Mouse (Mus musculus) CD4-positive, CD25-positive, alpha-beta regulatory T cell, adult 4 months (primary cell): ENCODE results near the gene Pip5k1c. TPM values are rescaled to one million over a fixed set of nuclear protein-coding genes. Genes with fewer than 3 reads are reported as not detected.

Experiments used
- ATAC-seq: one replicate; pipeline ENCODE4 v1.8.0; 2017
- polyA plus RNA-seq, 2 experiments: library from polyadenylated mRNA; unstranded; fragments of 100-300 nt; shearing (Covaris generic); gene quantifications; one replicate each; pipeline ENCODE4 v1.2.1; 2017

The Pip5k1c gene
- polyA plus RNA-seq, 2 experiments from 2014 or later: 14.6 to 15.1 TPM

GRCm38 (mm10) chr10:81323791-81324530, 31.2 kb downstream of the Pip5k1c start:
- ATAC-seq: no peak

GRCm38 (mm10) chr10:81325176-81325575, 32.4 kb downstream of the Pip5k1c start:
- ATAC-seq: no peak

DNA sequence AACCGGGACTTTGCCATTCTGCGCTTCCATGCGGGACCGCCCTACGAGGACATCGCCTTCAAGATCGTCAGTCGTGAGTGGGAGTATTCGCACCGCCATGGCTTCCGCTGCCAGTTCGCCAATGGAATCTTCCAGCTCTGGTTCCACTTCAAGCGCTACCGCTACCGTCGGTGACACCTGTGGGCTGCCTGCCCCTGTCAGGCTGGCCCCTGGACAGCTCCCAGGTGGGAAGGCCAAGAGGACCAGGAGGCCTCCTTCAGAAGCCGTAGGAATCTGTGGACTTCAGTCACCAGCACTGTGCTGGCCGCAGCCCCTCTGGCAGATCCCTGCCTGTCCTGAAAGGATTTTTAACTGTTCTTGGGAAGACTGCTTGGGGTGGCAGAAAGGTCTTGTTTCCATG, 33.0 kb downstream of the Pip5k1c start:
- no peak for ATAC-seq

DNA sequence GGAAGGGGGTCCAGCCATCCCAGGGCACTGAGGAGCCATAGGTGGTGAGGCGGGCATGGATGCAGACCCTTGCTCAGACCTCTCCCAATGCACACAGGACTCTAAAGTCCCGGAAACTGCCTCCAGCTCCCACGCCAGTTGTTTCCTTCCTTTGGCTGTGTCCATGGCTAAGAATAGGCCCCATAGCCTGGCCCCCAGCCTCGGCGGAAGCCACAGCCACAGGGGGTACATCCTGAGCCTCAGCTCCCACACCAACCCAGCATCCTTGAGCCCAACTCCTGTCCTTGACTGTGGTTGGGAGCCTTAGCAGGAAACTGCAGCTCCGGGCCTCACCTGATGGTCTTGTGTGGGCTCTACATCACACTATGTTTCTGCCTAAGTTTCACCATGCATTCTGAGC, 34.1 kb downstream of the Pip5k1c start:
- ATAC-seq: no peak

DNA sequence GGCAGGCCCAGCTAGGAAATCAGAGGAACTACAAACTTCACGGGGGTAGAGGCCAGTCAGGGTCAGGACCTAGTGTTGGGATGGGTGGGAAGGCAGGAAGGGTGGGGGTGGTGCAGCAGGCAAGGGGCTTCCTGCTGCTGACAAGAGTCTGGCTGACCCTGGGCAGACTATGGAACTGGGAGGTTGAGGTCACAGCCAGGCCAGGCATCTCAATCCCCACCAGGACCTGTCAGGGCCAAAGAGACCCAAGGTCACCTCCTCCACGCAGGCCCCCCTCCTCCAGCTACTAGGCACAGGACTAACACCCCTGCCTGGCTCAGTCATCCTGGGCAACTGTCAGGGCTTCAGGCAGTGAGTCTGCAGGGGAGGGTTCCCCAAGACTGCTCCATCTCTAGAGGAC, 35.2 kb downstream of the Pip5k1c start:
- no peak for ATAC-seq

DNA sequence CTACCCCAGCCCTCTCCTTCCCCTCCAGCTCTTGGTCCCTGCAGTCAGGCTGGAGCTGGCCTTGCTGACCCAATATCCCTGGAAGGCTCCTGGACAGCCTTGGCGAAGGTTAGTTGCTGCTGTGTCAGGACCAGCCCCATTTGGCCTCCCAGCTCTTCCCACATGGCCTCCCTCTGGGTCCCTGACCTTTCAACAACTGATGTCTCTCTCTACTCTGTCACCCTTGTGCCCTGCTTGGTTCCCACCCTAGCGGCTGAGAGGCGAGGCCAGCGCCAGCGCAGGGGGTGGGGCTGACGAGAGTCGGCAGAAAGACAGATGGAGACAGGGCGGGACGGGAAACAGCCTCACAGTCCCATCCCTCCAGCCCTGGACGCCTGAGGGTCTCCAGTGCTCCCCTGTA, 35.6 kb downstream of the Pip5k1c start, which contains the start of gene Tbxa2r:
Tbxa2r (plus strand) TSS at position 346 of the 400 bp plus-strand sequence.
- peak; percentile 67 for ATAC-seq

DNA sequence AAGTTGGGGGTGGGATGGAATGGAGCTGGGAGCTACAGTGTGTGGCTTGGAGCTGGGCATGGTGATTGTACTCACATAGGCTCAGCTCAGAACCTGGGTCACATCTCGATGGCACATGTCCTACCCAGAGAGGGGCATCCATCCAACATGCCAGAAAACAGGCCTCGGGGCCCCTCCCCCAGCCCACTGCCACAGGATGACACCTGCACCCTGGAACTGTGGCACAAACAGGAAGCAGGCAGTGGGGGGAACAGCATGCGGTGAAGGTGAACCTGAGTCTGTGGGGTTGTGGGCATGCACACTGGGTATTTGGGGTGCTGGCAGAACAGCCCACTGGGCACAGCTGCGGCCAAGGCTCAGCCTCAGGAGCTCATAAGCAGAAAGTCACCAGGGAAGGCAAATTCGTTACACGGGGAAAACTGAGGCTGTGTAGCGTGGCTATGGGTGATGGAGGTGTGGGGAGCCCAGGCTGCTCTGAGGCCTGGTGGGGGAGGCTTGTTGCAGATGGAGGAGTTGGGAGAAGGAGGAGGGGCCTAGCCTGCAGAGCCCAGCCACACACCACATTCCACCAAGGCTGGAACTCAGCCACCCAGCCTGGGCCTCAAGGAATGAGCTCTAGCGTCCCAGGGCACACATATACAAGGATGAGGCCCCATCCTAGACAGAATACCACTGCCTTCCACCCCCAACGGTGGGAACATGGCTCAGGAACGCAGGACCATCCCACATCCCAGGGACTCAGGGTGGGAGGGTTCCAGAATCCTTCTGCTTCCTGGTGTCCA, 36.6 kb downstream of the Pip5k1c start:
- peak; percentile 84 for ATAC-seq

DNA sequence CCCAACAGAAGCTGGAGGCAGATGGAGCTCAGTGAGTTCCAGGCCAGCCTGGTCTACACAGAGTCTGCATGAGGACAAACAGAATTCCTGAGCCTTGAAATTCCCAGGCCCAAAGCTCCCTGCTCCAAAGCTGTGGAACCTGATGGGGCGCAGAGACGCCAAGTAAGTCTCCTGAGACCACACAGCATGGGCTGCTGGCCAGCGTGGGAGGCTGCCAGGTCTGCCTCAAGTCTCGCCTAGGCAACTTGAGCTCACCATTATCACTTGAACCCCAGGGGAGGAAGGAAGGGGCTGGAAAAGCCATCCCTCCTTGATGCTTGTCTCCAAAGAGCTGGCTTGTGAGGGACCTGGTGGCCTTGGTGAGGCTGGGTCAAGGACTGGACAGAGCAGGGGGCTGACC, 37.2 kb downstream of the Pip5k1c start:
- ATAC-seq: no peak

DNA sequence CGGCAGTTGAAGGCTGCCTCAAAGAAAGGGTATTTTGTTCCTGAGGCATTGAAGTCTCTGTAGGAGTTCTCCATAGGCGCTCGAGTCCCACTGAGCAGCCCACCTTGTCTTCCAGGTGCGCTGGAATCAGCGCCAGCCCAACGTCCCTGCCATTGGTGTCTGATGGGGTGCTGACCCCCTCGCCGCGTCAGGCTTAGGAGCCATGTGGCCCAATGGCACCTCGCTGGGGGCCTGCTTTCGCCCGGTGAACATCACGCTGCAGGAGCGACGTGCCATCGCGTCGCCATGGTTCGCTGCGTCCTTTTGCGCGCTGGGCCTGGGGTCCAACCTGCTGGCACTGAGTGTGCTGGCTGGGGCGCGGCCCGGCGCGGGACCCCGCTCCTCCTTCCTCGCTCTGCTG, 39.5 kb downstream of the Pip5k1c start:
- no peak for ATAC-seq

DNA sequence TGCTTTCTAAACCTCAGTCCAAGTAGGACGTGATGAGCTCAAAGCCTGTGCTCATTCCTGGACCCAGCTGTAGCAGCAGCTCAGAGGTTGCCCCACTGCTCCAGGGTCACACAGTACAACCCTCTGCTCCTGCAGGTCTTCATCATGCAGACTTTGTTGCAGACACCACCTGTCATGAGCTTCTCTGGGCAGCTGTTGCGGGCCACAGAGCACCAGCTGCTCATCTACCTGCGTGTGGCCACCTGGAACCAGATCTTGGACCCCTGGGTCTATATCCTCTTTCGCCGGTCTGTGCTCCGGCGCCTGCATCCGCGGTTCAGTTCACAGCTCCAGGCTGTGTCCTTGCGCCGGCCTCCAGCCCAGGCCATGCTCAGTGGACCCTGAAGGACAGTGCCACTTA, 41.6 kb downstream of the Pip5k1c start:
- ATAC-seq: no peak

DNA sequence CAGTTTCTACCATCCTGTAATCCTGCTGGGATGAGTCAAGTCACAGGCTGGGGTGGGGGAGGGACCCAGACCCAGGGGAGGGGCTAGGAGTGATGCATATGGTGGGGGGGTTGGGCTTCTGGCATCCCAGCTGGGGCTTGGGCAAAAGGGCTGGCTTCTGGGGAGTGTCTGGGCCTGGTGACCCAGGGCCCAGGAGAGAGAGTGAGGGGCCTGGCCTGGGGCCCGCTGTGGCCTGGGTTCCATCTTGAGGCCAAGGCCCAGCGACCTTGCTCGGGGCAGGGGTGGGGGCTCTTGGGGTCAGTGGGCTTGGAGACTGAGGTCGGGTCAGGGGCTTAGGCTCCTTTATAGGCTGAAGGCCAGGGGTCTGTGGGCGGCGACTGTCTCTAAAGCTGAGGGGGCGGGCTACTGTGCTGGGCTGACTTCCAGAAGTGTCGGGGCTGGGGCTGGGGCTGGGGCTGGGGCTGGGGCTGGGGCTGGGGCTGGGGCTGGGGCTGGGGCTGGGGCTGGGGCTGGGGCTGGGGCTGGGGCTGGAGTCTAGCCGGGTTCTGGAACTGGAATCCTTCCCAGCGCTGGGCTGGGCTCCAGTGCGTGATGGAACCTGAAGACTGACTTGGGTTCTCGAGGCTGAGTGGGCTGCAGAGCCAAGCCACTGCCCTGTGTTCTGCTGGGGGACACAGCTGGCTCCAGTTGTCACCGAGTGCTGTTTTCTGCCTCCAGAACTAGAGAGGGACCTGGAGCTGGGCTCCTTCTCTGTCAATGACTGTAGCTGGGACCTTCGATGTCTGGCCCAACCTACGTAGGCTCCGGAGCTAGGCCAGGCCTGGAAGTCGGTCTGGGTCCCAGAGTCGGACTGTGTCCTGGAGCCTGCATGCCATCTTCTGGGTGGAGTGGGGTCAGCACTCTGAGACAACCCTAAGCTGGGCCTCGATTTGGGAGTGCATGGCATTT, 42.9 kb downstream of the Pip5k1c start:
- ATAC-seq: no peak

DNA sequence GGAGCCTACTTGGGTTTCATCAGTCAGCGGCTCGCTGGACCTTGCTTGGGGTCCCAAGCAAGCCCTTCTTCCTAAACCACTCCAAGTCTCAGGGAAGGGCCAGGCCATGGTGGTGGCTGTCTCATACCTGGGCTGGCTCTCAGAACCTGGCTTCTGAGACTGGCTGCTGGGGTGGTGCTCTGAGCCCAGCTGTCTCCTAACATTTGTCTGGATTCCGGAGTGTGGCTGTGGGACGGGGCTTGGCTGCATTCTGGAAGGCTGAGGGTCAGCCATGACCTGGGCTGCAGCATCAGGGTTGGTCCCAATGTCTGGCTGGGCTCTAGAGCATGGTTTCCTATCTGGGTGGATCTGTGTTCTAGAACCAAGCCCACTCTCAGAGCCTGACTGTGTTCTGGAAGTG, 43.8 kb downstream of the Pip5k1c start:
- ATAC-seq: no peak

DNA sequence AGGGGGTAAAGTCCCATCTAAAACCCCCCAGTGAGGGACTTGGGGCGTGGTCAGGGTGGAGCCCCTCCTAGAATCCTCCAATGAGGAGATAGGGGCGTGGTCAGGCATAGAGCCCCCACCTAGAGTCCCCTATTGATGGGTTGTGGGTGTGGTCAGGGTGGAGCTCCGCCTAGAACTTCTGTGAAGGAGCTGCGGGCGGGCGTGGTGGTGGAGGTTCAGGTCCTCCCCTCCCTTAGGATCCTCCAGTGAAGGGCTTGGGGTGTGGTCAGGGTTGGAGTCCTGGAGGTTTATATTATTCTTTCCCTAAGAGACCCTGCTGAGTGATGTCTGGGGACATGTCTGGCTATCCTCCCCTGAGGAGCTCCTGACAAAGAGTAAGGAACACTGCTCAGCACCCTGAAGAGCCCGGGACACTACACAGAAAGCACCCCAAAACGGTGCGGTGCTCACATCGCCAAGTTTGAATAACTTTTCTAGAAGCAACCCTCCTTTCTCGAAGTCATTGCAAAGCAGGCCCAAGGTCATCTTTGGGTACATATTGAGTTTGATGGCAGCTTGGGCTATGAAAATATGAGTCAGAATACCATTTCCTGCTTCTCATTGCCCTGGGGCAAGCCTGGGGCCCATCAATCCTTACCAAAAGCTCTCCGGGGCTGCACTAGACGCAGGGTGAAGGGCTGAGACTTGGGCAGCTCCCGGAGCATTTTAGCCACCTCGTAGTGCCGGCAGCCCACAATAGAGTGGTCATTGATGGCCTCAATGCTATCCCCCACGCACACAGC, 48.0 kb downstream of the Pip5k1c start:
- ATAC-seq: no peak

DNA sequence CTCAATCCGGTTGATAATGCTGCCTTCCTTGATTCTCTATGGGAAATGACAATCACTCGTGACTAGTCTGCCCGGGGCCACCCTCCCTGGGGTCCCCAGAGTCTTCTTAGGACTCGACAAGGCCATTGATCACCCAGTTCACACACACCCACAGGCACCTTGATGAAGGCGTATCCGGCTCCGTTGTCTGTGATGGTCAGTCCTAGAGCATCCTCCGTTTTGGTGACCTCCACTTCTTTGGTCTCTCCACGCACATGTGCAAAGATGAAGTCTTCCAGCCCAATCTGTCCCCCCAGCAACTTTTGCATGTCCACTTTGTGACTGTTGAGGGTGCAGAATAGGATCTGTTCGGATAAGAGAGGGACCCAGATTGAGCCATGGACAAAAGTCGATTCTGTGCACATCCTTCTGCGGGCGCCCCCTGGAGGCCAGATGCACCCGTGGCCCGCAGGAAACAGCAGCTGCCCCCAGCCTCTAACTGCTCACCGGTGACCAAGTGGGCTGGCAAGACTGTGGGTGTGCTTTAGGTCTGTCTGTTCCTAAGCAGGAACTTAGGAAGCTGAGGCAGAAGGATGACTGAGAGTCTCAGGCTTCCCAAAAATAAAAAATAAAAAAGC, 48.7 kb downstream of the Pip5k1c start:
- ATAC-seq: peak; percentile 65

DNA sequence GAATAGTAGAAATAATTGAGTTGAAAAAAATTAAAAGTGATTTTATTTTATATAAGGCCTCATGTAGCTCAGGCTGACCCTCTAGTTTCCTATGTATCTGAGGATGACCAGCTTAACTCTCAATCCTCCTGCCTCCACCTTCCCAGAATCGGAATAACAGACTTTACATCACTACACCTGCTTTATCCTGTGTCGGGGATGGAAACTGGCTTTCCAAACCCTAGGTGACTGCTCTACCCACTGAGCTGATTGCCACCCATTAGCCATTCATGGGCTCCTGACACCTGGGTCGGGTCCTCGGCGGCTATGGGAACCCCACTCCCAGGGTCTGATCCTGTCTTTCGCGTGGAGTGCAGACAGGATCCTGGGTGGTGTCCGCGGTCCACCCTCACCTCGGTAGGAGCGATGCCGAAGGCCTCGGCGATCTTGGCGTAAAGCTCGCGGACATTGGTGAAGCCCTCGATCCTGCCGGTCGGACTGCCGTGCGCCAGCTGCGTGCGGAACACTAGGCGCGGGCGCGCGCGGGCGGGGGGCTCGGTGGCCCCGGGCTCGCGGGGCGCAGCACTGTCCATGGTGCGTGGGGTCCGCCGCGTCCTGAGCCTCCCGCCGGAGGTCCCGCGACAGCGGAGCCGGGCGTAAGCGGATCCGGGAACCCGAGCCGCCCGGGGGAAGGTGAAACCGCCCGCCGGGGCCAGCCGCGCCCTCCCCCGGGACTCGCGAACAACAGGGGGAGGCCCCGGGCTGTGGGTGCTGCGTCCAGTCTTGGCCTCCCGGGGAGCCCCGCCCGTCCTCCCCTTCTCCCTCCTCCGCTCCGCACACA, 50.1 kb downstream of the Pip5k1c start, which contains the start of gene Gipc3:
Gipc3 (minus strand) TSS at position 581 of the 820 bp plus-strand sequence.
- ATAC-seq: no peak

DNA sequence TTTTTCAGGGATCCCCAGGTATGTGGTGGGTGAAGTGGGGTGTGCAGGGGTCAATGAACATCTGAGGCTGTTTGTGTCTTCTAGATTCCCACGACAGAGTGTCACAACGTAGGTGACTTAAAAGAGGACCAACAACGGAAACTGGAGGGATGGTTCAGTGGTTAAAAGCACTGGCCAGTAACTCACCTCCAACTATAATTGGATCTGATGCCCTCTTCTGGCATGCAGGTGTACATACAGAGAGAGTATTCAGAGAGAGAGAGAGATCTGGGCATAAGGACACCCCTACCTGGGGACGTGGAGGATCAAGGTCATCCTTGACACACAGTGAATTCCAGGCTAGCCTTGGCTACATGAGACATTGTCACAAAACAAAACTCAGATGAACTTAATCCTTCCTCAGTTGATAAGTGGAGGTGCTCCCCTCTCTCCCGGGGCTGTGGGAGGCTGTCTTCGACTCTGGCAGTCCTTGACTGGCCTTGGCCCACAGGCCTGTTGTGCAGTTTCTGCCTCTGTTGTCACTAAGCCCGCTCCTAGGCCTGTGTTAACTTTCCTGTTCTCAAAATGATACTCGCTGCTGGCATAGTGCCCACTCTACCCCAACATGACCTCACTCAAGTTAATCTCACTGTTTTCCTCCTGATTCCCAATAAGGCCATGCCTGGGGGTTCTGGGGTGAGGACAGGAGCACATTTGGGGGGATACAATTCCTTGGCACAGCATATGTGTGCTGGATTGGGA, 51.8 kb downstream of the Pip5k1c start:
- ATAC-seq: peak; percentile 62

DNA sequence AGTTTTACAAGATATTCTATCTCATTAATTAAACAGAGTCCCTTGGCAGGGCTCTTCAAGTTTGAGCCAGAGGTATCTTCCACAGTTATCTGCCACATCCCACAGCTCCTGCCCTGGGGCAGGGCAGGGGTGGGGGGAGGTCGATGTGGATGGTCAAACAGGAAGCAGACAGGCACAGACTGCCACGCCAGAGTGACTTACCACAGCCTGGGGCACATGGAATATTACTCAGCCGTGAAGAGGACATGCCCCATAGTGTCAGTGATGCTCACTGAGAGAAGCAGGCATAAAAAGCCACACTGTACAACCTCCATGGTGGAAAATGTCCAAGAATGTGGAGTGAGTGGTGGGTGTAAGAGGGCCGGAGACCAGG, 52.4 kb downstream of the Pip5k1c start:
- ATAC-seq: no peak

DNA sequence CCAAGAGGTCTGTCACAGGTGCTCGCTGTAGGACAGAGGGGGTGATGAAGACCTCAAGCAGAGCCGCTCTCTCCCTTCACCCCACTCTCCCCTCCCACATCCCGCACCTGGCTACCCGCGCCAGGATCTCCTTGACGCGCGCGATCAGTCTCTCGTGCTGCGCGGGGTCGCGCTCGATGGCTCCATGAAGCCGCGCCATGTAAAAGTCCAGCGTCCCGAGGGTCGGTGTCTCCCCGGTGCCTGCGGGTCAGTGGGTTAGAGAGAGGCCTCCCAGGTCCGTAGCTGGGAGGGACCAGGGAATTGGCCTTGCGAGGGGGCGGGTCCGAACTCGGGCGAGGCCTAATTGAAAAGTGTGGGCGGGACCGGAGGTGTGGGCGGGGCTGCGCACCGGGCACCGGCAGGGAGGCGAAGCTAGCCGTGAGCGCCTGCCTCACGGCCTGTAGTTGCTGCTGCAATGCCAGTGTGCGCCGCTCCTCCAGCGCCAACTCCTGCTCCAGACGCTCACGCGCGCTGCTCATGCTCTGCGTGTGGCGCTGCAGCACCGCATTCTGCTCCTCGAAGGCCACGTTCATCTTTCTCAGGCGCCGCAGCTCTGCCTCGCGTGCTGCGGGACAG, 53.8 kb downstream of the Pip5k1c start:
- no peak for ATAC-seq

GRCm38 (mm10) chr10:81349146-81349545, 56.4 kb downstream of the Pip5k1c start:
- ATAC-seq: no peak
